Mouse (Mus musculus) hematopoietic stem cell, adult 5-6 weeks (primary cell): Measurements from ENCODE around the gene Tarsl2. TPM values are rescaled to one million over a fixed set of nuclear protein-coding genes. Genes with fewer than 3 reads are reported as not detected.

Experiments used
- ATAC-seq, 2 experiments: fragments of 125-278 bp in 1 of 2; replicated peaks in 1 of 2; 2 replicates each; pipeline ENCODE4 v1.8.0; 2016 to 2017; ENCODE audit warnings: inconsistent platforms in 2 of 2, mild to moderate bottlenecking in 2 of 2, moderate number of reproducible peaks in 2 of 2, low read depth in 1 of 2, moderate TSS enrichment in 1 of 2; ENCODE audit not compliant: low FRiP score in 2 of 2, poor library complexity in 2 of 2, severe bottlenecking in 2 of 2, insufficient read depth in 1 of 2, low TSS enrichment in 1 of 2
- total RNA-seq: library from RNA; stranded (forward); fragments of 172-1452, 232-1000 nt; gene quantifications from 2 replicates; pipeline ENCODE4 v1.2.3, GENCODE M21; 2017

Gene Tarsl2
- total RNA-seq, 1 experiment from 2014 or later = 30.0 TPM

GRCm38 (mm10) chr7:65693301-65693821 is 48.7 kb downstream of the Tarsl2 start:
- peak; percentile 71 to 87 for ATAC-seq

GRCm38 (mm10) chr7:65696450-65696849 is 51.8 kb downstream of the Tarsl2 start:
- peak; percentile 40 to 44; a peak in 2 of 4 replicates for ATAC-seq

GRCm38 (mm10) chr7:65702076-65702475 is 57.4 kb downstream of the Tarsl2 start:
- ATAC-seq = no peak

- peak; percentile 86 to 89 for ATAC-seq
Observed at GRCm38 (mm10) chr7:65704818-65705242, 60.1 kb downstream of the Tarsl2 start.

- no peak for ATAC-seq
Observed at GRCm38 (mm10) chr7:65708506-65708905, 63.8 kb downstream of the Tarsl2 start.

GRCm38 (mm10) chr7:65710301-65710700 is 65.6 kb downstream of the Tarsl2 start:
- no peak for ATAC-seq

- no peak for ATAC-seq
Observed at GRCm38 (mm10) chr7:65713782-65714181, 69.1 kb downstream of the Tarsl2 start.

GRCm38 (mm10) chr7:65714304-65714703 is 69.6 kb downstream of the Tarsl2 start:
- ATAC-seq = peak in 1 of 2 experiments; percentile 62; a peak in 2 of 4 replicates

- ATAC-seq = no peak
Observed at GRCm38 (mm10) chr7:65734024-65734423, 89.3 kb downstream of the Tarsl2 start.

GRCm38 (mm10) chr7:65735261-65735660 is 90.6 kb downstream of the Tarsl2 start:
- no peak for ATAC-seq

GRCm38 (mm10) chr7:65737286-65738040 is 92.8 kb downstream of the Tarsl2 start:
- no peak for ATAC-seq

Other genes with a start within 250 kb of the Tarsl2 start
- 3.4 and 5.3 TPM in 2 replicates for gene Tjp1, start 117.1 kb upstream of the Tarsl2 start, total RNA-seq
- gene Tm2d3, start 46.3 kb downstream of the Tarsl2 start, total RNA-seq = 49.3 and 50.6 TPM in 2 replicates
- gene Pcsk6, start 216.8 kb downstream of the Tarsl2 start, total RNA-seq = not detected in 2 replicates